Mouse (Mus musculus) neural tube, embryonic 11.5 days (tissue): ENCODE measurements at regions not wholly inside any gene's neighbourhood (a gene's known extent, or its start where the extent isn't known, plus 50 kb on each side); places are given as distances from the start of the nearest gene placed in this dataset.

Experiments
- ATAC-seq: fragments of 200-750 bp; cut with Nextera tagmentation; 2 replicates; pipeline ENCODE4 v1.8.0; 2017; ENCODE audit warnings: moderate number of reproducible peaks, mild to moderate bottlenecking, moderate TSS enrichment, moderate library complexity; ENCODE audit not compliant: insufficient read depth, low FRiP score, low TSS enrichment
- DNase-seq: peaks from one replicate; pipeline ENCODE4 v3.0.0-alpha.2; 2015; ENCODE audit warnings: low spot score
- H3K27ac ChIP-seq: fragments of 300-500 bp; sonication (generic); 2 replicates; pipeline ENCODE4 v1.5.1; 2014; ENCODE audit warnings: low read depth, mild to moderate bottlenecking, low read length
- H3K27me3 ChIP-seq: fragments of 300-500 bp; sonication (generic); 2 replicates; pipeline ENCODE4 v1.6.1; 2014; ENCODE audit warnings: mild to moderate bottlenecking, low read length, mixed read lengths; ENCODE audit not compliant: control insufficient read depth, insufficient read depth
- H3K36me3 ChIP-seq: fragments of 300-500 bp; sonication (generic); 2 replicates; pipeline ENCODE4 v1.6.1; 2014; ENCODE audit warnings: mild to moderate bottlenecking, low read length, moderate library complexity, mixed read lengths; ENCODE audit not compliant: control insufficient read depth, insufficient read depth
- H3K4me1 ChIP-seq: fragments of 300-500 bp; sonication (generic); 2 replicates; pipeline ENCODE4 v1.6.1; 2014; ENCODE audit warnings: low read length, mixed read lengths; ENCODE audit not compliant: control insufficient read depth, insufficient read depth
- H3K4me2 ChIP-seq: fragments of 300-500 bp; sonication (generic); 2 replicates; pipeline ENCODE4 v1.6.1; 2014; ENCODE audit warnings: low read depth, mild to moderate bottlenecking, moderate library complexity
- H3K4me3 ChIP-seq: fragments of 300-500 bp; sonication (generic); 2 replicates; pipeline ENCODE4 v1.5.1; 2014; ENCODE audit warnings: low read depth, low read length
- H3K9ac ChIP-seq: fragments of 300-500 bp; sonication (generic); 2 replicates; pipeline ENCODE4 v1.6.1; 2014; ENCODE audit warnings: mild to moderate bottlenecking, low read length
- H3K9me3 ChIP-seq: fragments of 300-500 bp; sonication (generic); 2 replicates; pipeline ENCODE4 v1.6.1; 2016; ENCODE audit warnings: low read length; ENCODE audit not compliant: control insufficient read depth
- WGBS: fragments of 180-500 bp; shearing (Covaris S2); extraction: QIAGEN DNeasy Blood & Tissue Kit; methylation state at CpG from one replicate; pipeline ENCODE4 v1.1.7; 2014; 5-methylcytosine and 5-hydroxymethylcytosine counted together

DNA sequence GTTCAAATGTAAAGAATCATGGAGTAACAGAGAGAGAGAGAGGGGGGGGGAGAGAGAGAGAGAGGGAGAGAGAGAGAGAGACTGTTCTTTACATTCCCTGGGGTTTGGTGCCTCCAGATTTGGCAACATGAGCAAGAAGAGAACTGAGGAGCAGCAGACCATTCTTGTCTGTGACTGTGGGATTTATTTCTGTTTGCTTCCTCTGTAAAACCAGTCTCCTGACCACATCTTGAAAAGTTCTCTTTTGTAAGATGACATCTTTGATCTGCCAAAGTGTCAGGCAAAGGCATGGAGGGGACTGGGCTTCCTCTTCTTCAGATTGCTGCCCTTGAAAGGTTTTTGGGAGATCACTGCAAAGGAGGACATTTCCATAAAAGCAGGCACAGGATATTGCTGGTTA lies 376.3 kb downstream of the Kcnj2 start:
- H3K27ac ChIP-seq = no peak overlapping the region
- no peaks in the 10 kb centered on the region for H3K4me1 ChIP-seq
- no peak overlapping the region for H3K9ac ChIP-seq
- DNase-seq (no peak), ATAC-seq (no peak)
- H3K9me3 ChIP-seq = no peaks in the 10 kb centered on the region
- H3K4me2 ChIP-seq = no peak overlapping the region
- H3K27me3 ChIP-seq = no peaks in the 10 kb centered on the region
- H3K4me3 ChIP-seq = no peak overlapping the region
- H3K36me3 ChIP-seq = no peaks in the 10 kb centered on the region

DNA sequence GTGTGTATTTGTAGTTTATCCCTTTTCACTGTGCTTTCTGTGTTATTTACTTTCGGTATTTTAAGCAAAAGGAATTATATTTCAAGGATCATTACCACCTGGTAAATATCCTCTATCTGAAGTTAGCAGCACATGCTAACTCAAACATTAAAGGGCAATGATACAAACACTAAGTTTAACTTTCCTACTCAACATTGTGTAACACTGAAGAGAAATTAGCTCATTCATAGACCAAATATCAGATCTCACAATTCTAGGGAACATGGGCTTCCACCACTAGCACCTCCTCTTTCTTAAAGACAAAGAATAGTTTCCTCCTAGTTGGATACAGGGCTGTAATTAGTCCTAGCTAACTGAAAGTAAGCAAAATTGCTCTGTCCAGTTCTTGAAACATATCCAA lies 377.4 kb downstream of the Kcnj2 start:
- Histone ChIP-seq H3K27me3 (no peaks in the 10 kb centered on the region), H3K4me2 (no peak overlapping the region), H3K4me3 (no peak overlapping the region), H3K36me3 (no peaks in the 10 kb centered on the region), H3K27ac (no peak overlapping the region), H3K9ac (no peak overlapping the region), H3K9me3 (no peaks in the 10 kb centered on the region), H3K4me1 (no peaks in the 10 kb centered on the region)
- DNase-seq (no peak), ATAC-seq (no peak)
- WGBS = 88% methylated on average over 1 of the region's 1 CpGs

DNA sequence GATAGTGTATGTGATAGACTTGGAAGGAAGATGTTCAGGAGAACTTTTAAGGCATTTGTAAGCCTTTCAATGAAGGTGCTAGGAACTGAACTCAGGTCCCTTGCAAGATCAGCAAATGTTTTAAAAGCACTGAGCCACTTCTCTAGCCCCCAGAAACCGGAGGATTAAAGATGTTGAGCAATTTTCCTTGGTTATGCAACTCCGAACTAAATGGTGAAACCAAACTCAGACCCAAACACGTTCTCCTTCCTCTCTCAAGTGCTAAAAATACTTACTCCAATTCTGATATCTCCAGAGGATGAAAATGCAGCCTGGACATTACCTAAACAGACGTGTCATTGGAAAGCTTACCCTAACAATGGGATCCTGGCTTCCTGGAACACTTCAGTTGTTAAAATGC lies 378.8 kb downstream of the Kcnj2 start:
- no peaks in the 10 kb centered on the region for H3K4me1 ChIP-seq
- ATAC-seq (no peak), DNase-seq (no peak)
- H3K4me2 ChIP-seq = no peak overlapping the region
- no peak overlapping the region for H3K27ac ChIP-seq
- H3K4me3 ChIP-seq = no peak overlapping the region
- no peaks in the 10 kb centered on the region for H3K9me3 ChIP-seq
- no peaks in the 10 kb centered on the region for H3K36me3 ChIP-seq
- WGBS = 81% methylated on average over 4 of the region's 4 CpGs
- H3K9ac ChIP-seq = no peak overlapping the region
- H3K27me3 ChIP-seq = no peaks in the 10 kb centered on the region

DNA sequence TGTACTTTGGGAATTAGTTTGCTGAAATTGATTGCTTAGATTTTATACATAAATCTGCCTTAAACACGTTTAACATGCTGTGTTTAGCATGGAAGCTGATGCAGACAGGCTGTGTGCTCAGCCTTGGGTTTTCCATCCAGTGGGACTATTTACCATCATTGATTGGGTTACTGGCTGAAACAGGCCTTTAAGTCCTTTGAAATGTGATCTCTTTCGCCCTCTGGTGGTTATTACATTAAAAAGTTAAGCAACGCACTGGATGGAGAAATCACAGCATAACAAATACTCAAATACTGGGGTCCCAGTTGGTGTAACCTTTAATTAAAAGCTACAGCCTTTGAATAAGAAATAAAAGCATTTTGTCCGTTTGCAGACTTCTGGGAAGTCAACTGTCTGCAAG lies 379.8 kb downstream of the Kcnj2 start:
- no peaks in the 10 kb centered on the region for H3K4me1 ChIP-seq
- no peaks in the 10 kb centered on the region for H3K9me3 ChIP-seq
- no peak for ATAC-seq
- H3K36me3 ChIP-seq = no peaks in the 10 kb centered on the region
- H3K27ac ChIP-seq = no peak overlapping the region
- H3K4me3 ChIP-seq = no peak overlapping the region
- H3K4me2 ChIP-seq = no peak overlapping the region
- DNase-seq = peak; percentile 44
- no peaks in the 10 kb centered on the region for H3K27me3 ChIP-seq
- no peak overlapping the region for H3K9ac ChIP-seq
- WGBS = 11% methylated on average over 4 of the region's 4 CpGs

DNA sequence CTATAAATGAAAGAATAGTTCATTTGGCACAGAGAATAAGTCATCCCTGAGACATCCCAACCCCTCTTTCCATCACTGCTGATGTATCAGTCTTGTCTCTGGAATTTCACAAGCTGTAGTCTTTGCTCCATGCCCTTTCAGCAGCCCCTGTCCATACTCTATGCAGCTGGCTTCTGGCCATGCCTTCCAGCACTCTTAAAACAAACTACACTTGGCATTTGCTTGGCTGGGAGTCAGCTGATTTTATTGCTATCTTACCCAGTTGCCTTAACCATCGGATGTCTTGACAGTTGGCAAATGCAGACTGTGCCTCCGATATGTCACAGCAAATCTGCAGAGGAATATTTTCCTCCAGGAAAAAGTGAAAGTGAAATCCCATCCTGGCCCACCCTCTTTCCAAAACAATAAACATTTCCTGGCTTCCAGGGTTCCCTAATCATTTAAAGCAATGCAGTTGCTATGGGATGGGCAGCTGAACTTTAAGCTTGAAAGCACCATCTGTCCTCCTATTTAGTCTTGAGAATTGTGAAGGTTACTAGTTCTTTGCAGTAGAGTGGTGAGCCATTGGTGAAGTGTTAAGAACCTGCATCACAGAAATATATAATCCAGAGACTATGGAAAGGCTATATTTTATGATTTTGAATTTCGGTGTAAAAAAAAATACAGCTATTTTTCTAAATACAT lies 385.0 kb downstream of the Kcnj2 start:
- no peak overlapping the region for H3K27ac ChIP-seq
- ATAC-seq (no peak), DNase-seq (no peak)
- 87% methylated on average over 3 of the region's 3 CpGs for WGBS
- no peak overlapping the region for H3K4me3 ChIP-seq
- no peaks in the 10 kb centered on the region for H3K9me3 ChIP-seq
- H3K4me2 ChIP-seq = no peak overlapping the region
- no peak overlapping the region for H3K9ac ChIP-seq
- no peaks in the 10 kb centered on the region for H3K4me1 ChIP-seq
- H3K27me3 ChIP-seq = no peaks in the 10 kb centered on the region
- no peaks in the 10 kb centered on the region for H3K36me3 ChIP-seq

DNA sequence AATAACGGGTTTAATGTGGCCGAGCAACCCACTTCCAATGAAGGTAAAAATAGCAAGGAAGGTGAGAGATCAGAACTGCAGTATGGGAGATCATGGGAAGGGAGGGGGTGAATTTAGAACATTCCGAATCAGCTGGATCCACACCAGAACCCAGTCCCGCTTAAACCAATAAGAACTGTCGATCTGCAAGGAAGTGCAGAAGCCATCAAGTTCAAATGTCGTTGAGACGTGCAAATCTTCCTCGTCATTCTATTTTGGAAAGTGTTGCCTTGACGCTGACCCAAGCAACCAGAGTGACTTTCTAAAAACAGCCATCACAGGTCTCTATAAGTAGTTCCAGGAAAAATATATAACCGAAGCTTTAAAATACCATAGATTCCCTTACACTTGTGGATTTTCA lies 394.1 kb downstream of the Kcnj2 start:
- no peak overlapping the region for H3K4me3 ChIP-seq
- H3K27me3 ChIP-seq = no peaks in the 10 kb centered on the region
- no peak overlapping the region for H3K4me2 ChIP-seq
- H3K9ac ChIP-seq = no peak overlapping the region
- ATAC-seq = no peak
- no peaks in the 10 kb centered on the region for H3K36me3 ChIP-seq
- H3K4me1 ChIP-seq = no peaks in the 10 kb centered on the region
- DNase-seq = no peak
- no peak overlapping the region for H3K27ac ChIP-seq
- WGBS = 91% methylated on average over 10 of the region's 10 CpGs
- no peaks in the 10 kb centered on the region for H3K9me3 ChIP-seq

DNA sequence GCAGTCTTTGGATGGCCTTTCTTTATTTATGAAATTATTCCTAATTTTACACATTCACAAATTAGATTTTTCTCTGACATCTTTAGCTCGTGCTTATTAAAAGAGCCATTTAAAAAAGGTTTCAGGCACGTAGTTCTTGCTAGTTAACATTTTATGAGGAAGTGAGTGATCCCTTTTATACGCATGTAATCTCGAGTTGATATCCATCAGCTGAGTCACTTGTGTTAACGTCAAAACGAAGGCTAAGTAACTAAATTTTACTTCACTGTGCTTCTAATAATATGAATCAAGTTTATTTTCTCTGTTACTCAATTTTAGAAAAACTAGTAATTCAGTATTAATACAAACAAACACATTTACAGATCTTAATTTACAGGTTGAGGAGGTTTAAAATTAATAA lies 419.0 kb downstream of the Kcnj2 start:
- no peaks in the 10 kb centered on the region for H3K27me3 ChIP-seq
- DNase-seq (no peak), ATAC-seq (no peak)
- no peak overlapping the region for H3K9ac ChIP-seq
- no peak overlapping the region for H3K4me3 ChIP-seq
- H3K9me3 ChIP-seq = no peaks in the 10 kb centered on the region
- H3K4me2 ChIP-seq = no peak overlapping the region
- H3K36me3 ChIP-seq = no peaks in the 10 kb centered on the region
- no peaks in the 10 kb centered on the region for H3K4me1 ChIP-seq
- WGBS = 88% methylated on average over 6 of the region's 6 CpGs
- no peak overlapping the region for H3K27ac ChIP-seq

DNA sequence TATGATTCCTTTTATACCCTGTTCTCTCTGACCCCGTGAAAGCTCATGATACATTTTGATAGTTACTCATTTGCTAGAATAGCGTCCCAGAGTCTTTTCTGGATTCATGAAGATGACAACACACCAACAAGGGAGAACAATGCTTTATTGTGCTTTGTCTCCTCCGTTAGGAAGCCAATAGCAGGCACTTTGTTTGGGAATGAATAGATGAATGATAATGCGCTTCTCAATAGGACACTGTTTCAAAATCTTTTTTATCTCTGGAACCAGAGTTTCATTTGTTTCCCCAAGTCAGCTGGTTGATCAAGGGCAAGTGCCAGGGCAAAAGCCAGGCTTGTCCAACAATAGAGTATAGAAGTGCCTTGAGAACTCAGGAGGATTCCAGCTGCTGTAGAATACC lies 446.5 kb downstream of the Kcnj2 start:
- Histone ChIP-seq H3K4me3 (no peak overlapping the region), H3K4me1 (no peaks in the 10 kb centered on the region), H3K9me3 (no peaks in the 10 kb centered on the region), H3K9ac (no peak overlapping the region), H3K27ac (no peak overlapping the region), H3K4me2 (no peak overlapping the region), H3K27me3 (no peaks in the 10 kb centered on the region), H3K36me3 (no peaks in the 10 kb centered on the region)
- 38% methylated on average over 4 of the region's 4 CpGs for WGBS
- DNase-seq (no peak), ATAC-seq (no peak)

DNA sequence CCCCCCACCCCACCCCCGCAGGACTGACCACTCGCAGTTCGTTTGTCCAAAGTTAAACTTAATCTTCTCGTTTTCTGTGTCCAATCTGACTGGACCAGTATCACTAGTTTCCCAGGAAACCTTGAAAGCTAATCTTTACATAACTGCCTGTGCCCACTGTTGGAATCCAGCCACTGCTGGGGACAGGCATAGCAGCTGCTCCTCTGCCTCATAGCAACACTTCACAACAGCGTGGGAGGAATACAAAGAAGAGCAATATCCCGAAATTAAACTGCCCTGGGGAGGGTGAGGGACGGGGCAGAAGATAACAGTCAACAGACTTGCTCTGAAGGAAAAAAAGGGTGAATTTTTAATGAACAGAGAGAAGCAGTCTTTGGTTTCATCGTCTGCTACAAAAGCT lies 456.8 kb downstream of the Kcnj2 start:
- Histone ChIP-seq H3K4me3 (no peak overlapping the region), H3K27me3 (no peaks in the 10 kb centered on the region), H3K9me3 (no peaks in the 10 kb centered on the region), H3K4me1 (no peaks in the 10 kb centered on the region), H3K4me2 (no peak overlapping the region), H3K9ac (no peak overlapping the region), H3K36me3 (no peaks in the 10 kb centered on the region), H3K27ac (no peak overlapping the region)
- WGBS = 59% methylated on average over 8 of the region's 8 CpGs
- no peak for DNase-seq
- no peak for ATAC-seq
